Mouse (Mus musculus) thymus, postnatal 10 days (tissue): Measurements from ENCODE around the gene Rb1.
A peak's percentile ranks its signal among the peaks of the same experiment; 100 is the strongest.

Source experiments
- DNase-seq, 2 experiments: peaks; one replicate each; pipeline ENCODE4 v3.0.0; 2021; ENCODE audit warnings: low spot score in 2 of 2

The Rb1 gene

GRCm38 (mm10) chr14:73325456-73326381, at the start of gene Rb1:
TSS of gene Rb1 (minus strand) at chr14:73325822.
- DNase-seq = peak; percentile 58 to 77

GRCm38 (mm10) chr14:73374315-73374890, 48.8 kb upstream of the Rb1 start:
- DNase-seq = no peak

- DNase-seq = no peak
These were observed 48.0 kb upstream of the Rb1 start for GRCm38 (mm10) chr14:73373606-73374005.

- no peak for DNase-seq
These were observed 47.4 kb upstream of the Rb1 start for GRCm38 (mm10) chr14:73372990-73373389.

GRCm38 (mm10) chr14:73371577-73371976, 46.0 kb upstream of the Rb1 start:
- DNase-seq = no peak

GRCm38 (mm10) chr14:73370695-73371372, 45.2 kb upstream of the Rb1 start:
- no peak for DNase-seq

GRCm38 (mm10) chr14:73370078-73370670, 44.6 kb upstream of the Rb1 start:
- DNase-seq = no peak

GRCm38 (mm10) chr14:73369634-73370033, 44.0 kb upstream of the Rb1 start:
- DNase-seq = no peak

GRCm38 (mm10) chr14:73368966-73369365, 43.3 kb upstream of the Rb1 start:
- no peak for DNase-seq

GRCm38 (mm10) chr14:73368221-73368620, 42.6 kb upstream of the Rb1 start:
- no peak for DNase-seq

- DNase-seq = no peak
These were observed 40.7 kb upstream of the Rb1 start for GRCm38 (mm10) chr14:73366278-73366677.

GRCm38 (mm10) chr14:73363782-73364181, 38.2 kb upstream of the Rb1 start:
- no peak for DNase-seq

GRCm38 (mm10) chr14:73354700-73355099, 29.1 kb upstream of the Rb1 start:
- no peak for DNase-seq

GRCm38 (mm10) chr14:73351118-73351517, 25.5 kb upstream of the Rb1 start:
- DNase-seq = no peak

GRCm38 (mm10) chr14:73350029-73350428, 24.4 kb upstream of the Rb1 start:
- no peak for DNase-seq

- peak; percentile 13 to 41 for DNase-seq
These were observed 23.5 kb upstream of the Rb1 start for GRCm38 (mm10) chr14:73349061-73349670.

GRCm38 (mm10) chr14:73347302-73347701, 21.7 kb upstream of the Rb1 start:
- DNase-seq = no peak

- DNase-seq = no peak
These were observed 20.0 kb upstream of the Rb1 start for GRCm38 (mm10) chr14:73345614-73346013.

GRCm38 (mm10) chr14:73340051-73340755, 14.6 kb upstream of the Rb1 start:
- no peak for DNase-seq

- no peak for DNase-seq
These were observed 14.0 kb upstream of the Rb1 start for GRCm38 (mm10) chr14:73339615-73340014.
